Mouse (Mus musculus) midbrain, postnatal 0 days (tissue): ENCODE data around the gene Vcl. TPM values are rescaled to one million over a fixed set of nuclear protein-coding genes. Genes with fewer than 3 reads are reported as not detected.

Experiments used
- ATAC-seq: fragments of 200-750 bp; cut with Nextera tagmentation; 2 replicates; pipeline ENCODE4 v1.8.0; 2017; ENCODE audit warnings: moderate number of reproducible peaks, mild to moderate bottlenecking, moderate TSS enrichment, moderate library complexity; ENCODE audit not compliant: low FRiP score
- DNase-seq: peaks from one replicate; pipeline ENCODE4 v3.0.0-alpha.2; 2015; ENCODE audit warnings: low spot score
- H3K27ac ChIP-seq: fragments of 300-500 bp; sonication (generic); 2 replicates; pipeline ENCODE4 v1.5.1; 2014; ENCODE audit warnings: low read depth, mild to moderate bottlenecking, low read length, mixed read lengths
- H3K27me3 ChIP-seq: fragments of 300-500 bp; sonication (generic); 2 replicates; pipeline ENCODE4 v1.6.1; 2014; ENCODE audit warnings: low read length, control low read depth, mixed read lengths; ENCODE audit not compliant: insufficient read depth
- H3K36me3 ChIP-seq: fragments of 300-500 bp; sonication (generic); 2 replicates; pipeline ENCODE4 v1.6.1; 2014; ENCODE audit warnings: low read length, control low read depth, mixed read lengths; ENCODE audit not compliant: insufficient read depth
- H3K4me1 ChIP-seq: fragments of 300-500 bp; sonication (generic); 2 replicates; pipeline ENCODE4 v1.6.1; 2014; ENCODE audit warnings: mild to moderate bottlenecking, control low read depth, antibody characterized with exemption, low read length, mixed read lengths; ENCODE audit not compliant: insufficient read depth
- H3K4me2 ChIP-seq: fragments of 300-500 bp; sonication (generic); 2 replicates; pipeline ENCODE4 v1.6.1; 2014; ENCODE audit warnings: low read depth, mild to moderate bottlenecking, low read length, mixed read lengths; ENCODE audit not compliant: poor library complexity, severe bottlenecking
- H3K4me3 ChIP-seq: fragments of 300-500 bp; sonication (generic); 2 replicates; pipeline ENCODE4 v1.5.1; 2014; ENCODE audit warnings: low read depth, mild to moderate bottlenecking, low read length, moderate library complexity
- H3K9ac ChIP-seq: fragments of 300-500 bp; sonication (generic); replicated peaks from 2 replicates; pipeline ENCODE4 v1.6.1; 2014; ENCODE audit warnings: mild to moderate bottlenecking, low read length, moderate library complexity, mixed read lengths; ENCODE audit not compliant: poor library complexity, severe bottlenecking
- H3K9me3 ChIP-seq: fragments of 300-500 bp; sonication (generic); 2 replicates; pipeline ENCODE4 v1.6.1; 2016; ENCODE audit warnings: low read length, control low read depth
- CTCF ChIP-seq: IDR thresholded peaks from 2 replicates; pipeline ENCODE4 v1.5.1; 2016; ENCODE audit warnings: antibody characterized with exemption, mild to moderate bottlenecking
- WGBS: fragments of 180-500 bp; shearing (Covaris S2); extraction: QIAGEN DNeasy Blood & Tissue Kit; methylation state at CpG from one replicate; pipeline ENCODE4 v1.1.7; 2014; 5-methylcytosine and 5-hydroxymethylcytosine counted together
- polyA plus RNA-seq: library from polyadenylated mRNA; unstranded; fragments of >200 nt; fragmentation: Nextera tagmentation; extraction: Ambion mirVana; gene quantifications from 2 replicates; pipeline ENCODE4 v1.2.1, GENCODE M21; 2015
- total RNA-seq: library from RNA; depleted of rRNA; stranded (reverse); fragments of >200 nt; gene quantifications from 2 replicates; pipeline ENCODE4 v1.2.3, GENCODE M21; 2014; rRNA removed

The Vcl gene
- 21.6 and 25.7 TPM in 2 replicates for total RNA-seq
- polyA plus RNA-seq, result 8.1 and 8.6 TPM in 2 replicates

GRCm38 (mm10) chr14:20928848-20929745 lies at the start of gene Vcl:
Gene Vcl, plus strand, starts transcription at chr14:20929398.
- Histone ChIP-seq H3K9ac (peak within 1 kb of the TSS; percentile 85), H3K27me3 (no peaks in the 10 kb centered on the region), H3K27ac (peak within 1 kb of the TSS; percentile 64), H3K4me1 (peaks cover 6% of the 10 kb centered on the region; the same call in 1 of the 2 replicates), H3K9me3 (no peaks in the 10 kb centered on the region), H3K4me3 (peak within 1 kb of the TSS; percentile 88), H3K4me2 (peak within 1 kb of the TSS; percentile 74), H3K36me3 (no peaks in the 10 kb centered on the region)
- peak; percentile 99 for DNase-seq
- ATAC-seq, result peak; percentile 99
- under 1% methylated on average over 88 of the region's 89 CpGs for WGBS
- no peak for TF ChIP-seq CTCF

GRCm38 (mm10) chr14:20884691-20885090 lies 44.5 kb upstream of the Vcl start:
- Histone ChIP-seq H3K9me3 (no peaks in the 10 kb centered on the region), H3K27ac (no peak overlapping the region), H3K4me2 (no peak overlapping the region), H3K4me1 (no peaks in the 10 kb centered on the region), H3K36me3 (no peaks in the 10 kb centered on the region), H3K9ac (no peak overlapping the region), H3K4me3 (no peak overlapping the region), H3K27me3 (no peaks in the 10 kb centered on the region)
- ATAC-seq (no peak), DNase-seq (no peak)
- no peak for TF ChIP-seq CTCF
- WGBS, result 88% methylated on average over 5 of the region's 5 CpGs

DNA sequence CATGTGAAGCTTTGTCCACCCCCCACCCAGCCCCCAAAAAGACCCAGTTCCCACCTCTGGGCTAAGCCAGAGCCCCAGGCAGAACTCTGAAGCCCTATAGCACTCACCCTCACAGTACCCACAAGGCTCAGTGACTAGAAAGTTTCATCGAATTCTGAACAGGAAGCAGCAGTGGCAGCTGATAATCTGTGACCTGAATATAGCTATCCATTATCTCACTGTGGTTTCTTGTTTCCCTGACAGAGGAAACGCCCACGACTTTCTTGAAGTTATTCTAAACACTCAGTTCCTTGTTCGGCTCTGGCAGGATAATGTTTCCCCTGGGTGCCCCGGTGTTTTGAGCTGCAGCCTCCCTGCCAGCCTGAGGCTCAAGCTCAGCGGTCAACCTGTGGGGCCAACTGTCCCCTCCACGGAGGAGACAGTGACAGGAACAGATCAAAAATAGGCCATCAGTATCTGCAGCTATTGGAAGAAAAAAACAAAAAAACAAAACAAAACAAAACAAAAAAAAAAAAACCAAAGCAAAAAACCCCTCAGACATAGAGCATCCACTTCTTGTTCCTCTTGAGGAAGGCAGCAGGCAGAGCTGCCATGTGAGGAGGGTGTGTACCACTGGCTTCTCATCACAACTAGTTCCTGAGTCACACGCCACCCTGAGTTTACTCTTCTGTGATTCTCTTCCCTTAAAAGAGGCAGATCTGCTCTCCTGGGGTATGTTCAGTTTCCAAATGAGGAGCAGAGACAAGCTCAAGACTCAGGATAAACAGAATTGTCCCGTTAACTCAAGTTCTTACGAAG lies 43.9 kb upstream of the Vcl start:
- WGBS, result 31% methylated on average over 10 of the region's 10 CpGs
- Histone ChIP-seq H3K9me3 (no peaks in the 10 kb centered on the region), H3K36me3 (no peaks in the 10 kb centered on the region), H3K27ac (no peak overlapping the region), H3K4me3 (no peak overlapping the region), H3K4me1 (no peaks in the 10 kb centered on the region), H3K27me3 (no peaks in the 10 kb centered on the region), H3K9ac (no peak overlapping the region), H3K4me2 (no peak overlapping the region)
- TF ChIP-seq CTCF, result no peak
- DNase-seq (no peak), ATAC-seq (no peak)

DNA sequence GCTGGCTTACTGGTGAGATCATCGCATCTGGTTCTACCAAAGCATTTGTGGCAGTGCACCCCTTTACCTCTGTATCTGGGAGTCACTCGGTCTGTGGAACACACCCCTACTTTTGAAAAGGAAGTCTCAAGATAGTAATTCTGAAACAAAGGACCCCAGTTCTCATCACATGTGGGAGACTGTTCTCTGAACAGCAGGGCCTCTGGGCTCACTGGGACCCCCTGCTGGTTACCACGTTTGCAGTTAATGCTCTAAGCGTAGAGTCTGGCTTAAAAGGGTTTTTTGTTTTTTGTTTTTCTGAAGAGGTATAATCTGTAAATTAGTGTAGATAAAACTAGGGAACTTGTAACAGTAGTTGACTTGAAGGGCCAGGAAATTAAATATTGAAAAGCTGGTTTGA lies 42.9 kb upstream of the Vcl start:
- Histone ChIP-seq H3K27me3 (no peaks in the 10 kb centered on the region), H3K36me3 (no peaks in the 10 kb centered on the region), H3K4me1 (no peaks in the 10 kb centered on the region), H3K27ac (no peak overlapping the region), H3K9me3 (no peaks in the 10 kb centered on the region), H3K4me2 (no peak overlapping the region), H3K4me3 (no peak overlapping the region), H3K9ac (no peak overlapping the region)
- ATAC-seq, result no peak
- no peak for DNase-seq
- peak; percentile 37 for TF ChIP-seq CTCF
- 39% methylated on average over 4 of the region's 4 CpGs for WGBS

DNA sequence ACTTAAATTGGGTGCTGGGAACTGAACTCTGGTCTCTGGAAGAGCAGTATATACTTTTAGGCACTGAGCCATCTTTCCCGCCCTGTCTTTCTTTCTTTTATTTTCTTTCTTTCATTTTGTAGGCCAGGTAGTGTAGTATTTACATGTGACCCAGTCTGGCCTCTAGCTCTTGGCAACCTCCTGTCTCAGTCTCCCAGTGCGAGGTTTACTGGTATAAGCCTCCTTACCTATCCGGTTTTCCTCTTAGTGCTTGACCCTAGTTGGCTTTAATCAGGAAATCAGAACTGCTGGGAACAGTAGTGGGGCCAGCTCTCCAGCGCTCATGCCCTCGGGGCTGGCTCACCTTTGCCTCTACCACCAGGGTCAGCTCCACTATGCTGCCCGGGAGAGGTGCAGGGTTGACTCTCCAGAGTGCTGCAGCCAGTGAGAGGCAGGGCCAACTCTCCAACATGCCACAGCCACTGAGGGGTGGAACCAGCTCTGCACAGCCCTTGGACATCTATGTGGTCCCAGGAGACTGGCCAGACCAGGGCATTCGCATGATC lies 41.6 kb upstream of the Vcl start:
- DNase-seq, result no peak
- H3K27ac ChIP-seq, result no peak overlapping the region
- no peaks in the 10 kb centered on the region for H3K36me3 ChIP-seq
- H3K27me3 ChIP-seq, result no peaks in the 10 kb centered on the region
- no peak overlapping the region for H3K9ac ChIP-seq
- no peak overlapping the region for H3K4me2 ChIP-seq
- no peaks in the 10 kb centered on the region for H3K9me3 ChIP-seq
- no peak for TF ChIP-seq CTCF
- no peaks in the 10 kb centered on the region for H3K4me1 ChIP-seq
- ATAC-seq, result no peak
- H3K4me3 ChIP-seq, result no peak overlapping the region
- WGBS, result 89% methylated on average over 7 of the region's 7 CpGs
